Mouse (Mus musculus) mouse trophoblast stem cell (cell line): ENCODE results near the gene B3gat1.

Source experiments
- in situ Hi-C, 2 experiments: fragments of 300-500 bp; cut with MseI, MboI; formaldehyde crosslinking; loops; 2 replicates in 1 of 2; 3 replicates in 1 of 2; pipeline ENCODE4 v1.15.1; 2025

Gene B3gat1

DNA sequence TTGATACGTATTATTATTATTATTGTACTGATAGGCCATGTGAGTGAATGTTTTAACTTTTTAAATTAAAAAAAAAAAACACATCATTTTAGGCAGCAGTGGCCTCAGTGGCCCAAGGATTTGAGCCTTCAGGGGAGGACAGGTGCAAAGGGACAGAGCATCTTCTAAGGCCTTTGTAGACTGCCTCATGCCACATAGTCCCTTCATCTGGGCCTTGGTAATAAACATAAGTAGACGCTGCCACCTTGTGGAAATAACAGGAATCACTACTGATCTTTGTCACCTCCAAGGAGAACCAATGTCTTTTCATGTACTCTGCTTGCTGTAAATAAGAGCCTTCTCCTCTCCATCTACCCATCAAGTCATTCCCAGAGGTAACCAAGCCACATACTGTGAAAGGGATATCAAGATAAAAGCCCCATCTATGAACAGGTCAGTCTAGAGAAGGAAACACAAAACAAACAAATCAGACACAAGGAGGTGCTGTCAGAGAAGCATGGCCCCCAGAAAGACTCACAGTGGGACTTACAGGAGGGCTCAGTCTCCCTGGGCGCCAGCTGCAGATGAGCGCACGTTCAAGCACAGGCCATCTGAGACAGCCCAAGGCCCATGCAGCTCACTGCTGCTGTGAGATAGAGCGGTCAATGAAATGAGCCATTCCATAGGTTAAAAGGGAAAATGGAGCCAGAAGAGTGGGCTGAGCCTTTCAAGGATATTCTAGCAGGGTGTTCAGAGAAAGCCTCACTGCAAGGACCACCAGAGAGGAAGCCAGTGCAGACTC, 42.8 kb downstream of the B3gat1 start:
- in situ Hi-C loops = no loop called here

DNA sequence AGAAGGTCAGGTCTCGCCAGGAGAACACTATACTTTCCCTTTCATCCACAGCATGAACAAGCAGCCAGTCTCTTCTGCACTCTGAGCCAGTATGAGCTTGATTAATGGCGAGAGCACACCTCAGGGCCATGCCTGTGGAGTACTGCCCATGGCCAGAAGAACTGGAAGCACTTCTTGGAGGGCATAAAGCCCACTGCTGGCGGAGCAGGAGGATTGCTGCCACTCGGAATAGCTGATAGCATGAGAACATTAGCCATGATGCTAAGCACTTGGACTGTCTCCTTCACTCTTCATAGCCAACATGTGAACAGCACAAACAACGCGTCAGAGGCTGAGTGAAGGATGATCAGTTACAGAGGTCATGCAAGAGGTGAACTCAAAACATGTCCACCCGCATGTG, 44.9 kb downstream of the B3gat1 start:
- in situ Hi-C loops = no loop called here

GRCm38 (mm10) chr9:26783414-26783975, 50.0 kb downstream of the B3gat1 start:
- in situ Hi-C loops = no loop called here

GRCm38 (mm10) chr9:26792829-26793228, 59.3 kb downstream of the B3gat1 start:
- in situ Hi-C loops = loop anchor here in 1 of 2 experiments (10.0 kb wide), 1 partner anchor 202 kb away; the partner anchor contains the start of genes Acad8 and Thyn1

DNA sequence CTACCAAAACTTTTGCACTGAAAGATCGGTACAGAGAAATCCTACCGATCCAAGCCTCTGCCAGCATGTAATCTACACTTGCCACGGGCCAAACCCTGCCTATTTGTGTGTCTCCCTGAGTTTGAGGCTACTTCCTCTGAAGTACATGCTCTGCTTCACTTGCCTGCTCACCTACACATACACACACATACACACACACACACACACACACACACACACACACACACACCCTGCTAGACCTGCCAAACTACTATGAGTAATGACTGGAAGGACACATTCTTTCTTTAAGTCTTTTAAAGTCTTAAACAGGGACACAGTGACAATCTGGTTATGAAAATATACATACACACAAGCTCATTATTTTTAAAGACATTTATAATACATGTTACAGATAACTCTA, 64.7 kb downstream of the B3gat1 start:
- in situ Hi-C loops = loop anchor here in 1 of 2 experiments (10.0 kb wide), 1 partner anchor 197 kb away; the partner anchor contains the start of genes Acad8 and Thyn1

GRCm38 (mm10) chr9:26798731-26799130, 65.2 kb downstream of the B3gat1 start:
- in situ Hi-C loops = loop anchor here in 1 of 2 experiments (10.0 kb wide), 1 partner anchor 196 kb away; the partner anchor contains the start of genes Acad8 and Thyn1

GRCm38 (mm10) chr9:26800357-26800756, 66.8 kb downstream of the B3gat1 start:
- in situ Hi-C loops = no loop called here

GRCm38 (mm10) chr9:26804321-26804720, 70.8 kb downstream of the B3gat1 start:
- in situ Hi-C loops = no loop called here

DNA sequence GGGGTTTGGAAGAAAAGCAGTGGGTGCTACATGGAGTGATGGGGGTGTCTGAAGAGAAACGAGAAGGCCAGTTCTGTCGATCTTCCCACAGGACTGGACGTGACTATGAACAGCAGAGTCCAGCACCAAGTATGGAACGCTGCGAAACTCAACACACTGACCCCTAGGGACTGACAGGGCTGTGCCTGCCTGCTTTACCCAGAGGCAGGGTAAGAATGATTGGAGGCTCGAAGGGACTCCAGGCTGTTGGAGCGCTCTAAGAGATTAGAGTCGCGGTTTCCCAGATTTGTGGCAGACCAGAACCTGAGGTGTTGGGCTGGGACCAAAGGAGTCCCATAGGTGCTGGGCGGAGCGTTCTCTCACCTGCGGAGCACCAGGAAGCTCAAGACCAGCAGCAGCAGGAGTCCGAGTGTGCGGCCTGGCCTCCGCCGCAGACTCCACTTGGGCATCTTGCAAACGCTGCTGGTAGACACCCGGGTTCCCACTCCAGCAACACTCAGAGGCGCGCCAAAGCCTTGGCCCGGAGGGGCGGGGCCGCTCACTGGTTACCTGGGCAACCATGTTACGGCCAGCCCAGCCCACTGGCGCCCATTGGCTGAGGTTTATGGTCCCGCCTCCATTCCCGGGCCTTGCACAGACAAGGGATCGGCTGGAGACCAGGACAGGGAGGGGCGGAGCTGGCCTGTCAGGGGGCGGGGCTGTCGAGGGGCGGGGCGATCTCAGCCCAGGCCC, 72.6 kb downstream of the B3gat1 start, which contains the start of gene Glb1l2:
Gene Glb1l2 (minus strand): TSS at position 534 of the 732 bp plus-strand sequence.
- in situ Hi-C loops = no loop called here

DNA sequence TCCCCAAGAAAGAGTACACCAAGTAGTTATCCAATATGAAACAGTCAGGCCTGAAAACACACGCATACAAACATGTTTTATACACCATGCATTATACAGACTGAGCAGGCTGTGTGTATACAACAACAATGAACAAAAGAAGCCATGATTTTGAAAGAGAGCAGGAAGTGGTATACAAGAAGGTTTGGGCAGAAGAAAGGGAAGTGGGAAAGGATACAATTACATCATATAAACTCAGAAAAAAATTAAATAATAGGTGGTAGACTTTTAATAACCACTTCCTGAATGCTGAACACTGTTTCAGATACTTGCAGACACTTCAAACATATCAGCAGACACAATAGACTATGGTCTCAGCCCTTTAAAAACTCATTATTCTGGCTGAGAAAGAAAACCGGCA, 75.2 kb downstream of the B3gat1 start:
- in situ Hi-C loops = no loop called here
